Mouse (Mus musculus) left cerebral cortex, adult 18-20 months (tissue): ENCODE measurements around the gene Srrm3. TPM values are rescaled to one million over a fixed set of nuclear protein-coding genes. Genes with fewer than 3 reads are reported as not detected.

Experiments used
- microRNA-seq, 2 experiments: library from miRNA; unstranded; fragments of <30 nt; microRNA quantifications; one replicate each; pipeline ENCODE4 v1.2.0; 2021
- total RNA-seq, 2 experiments: library from RNA; stranded (reverse); gene quantifications; 2 replicates each; pipeline ENCODE4 v1.2.3; 2021

Srrm3 gene
- total RNA-seq, 2 experiments from 2014 or later, result 94.9 to 95.4 TPM

Small RNA genes within 50 kb of the gene (microRNA-seq; reads per million reads assigned to microRNA genes)
- gene Gm23268, result 0 reads per million in 2 experiments

Other genes starting within 250 kb of the Srrm3 start
- gene Ccl26, start 243.3 kb upstream of the Srrm3 start, total RNA-seq, result not detected
- under 1 TPM in 1 of 2 experiments, not detected in 1; 0.42 TPM for gene Ccl24, start 233.8 kb upstream of the Srrm3 start, total RNA-seq
- 10 to 100 TPM; 92.6 to 96.2 TPM for gene Rhbdd2, start 174.3 kb upstream of the Srrm3 start, total RNA-seq
- 10 to 100 TPM; 87.6 to 90.4 TPM for gene Por, start 136.9 kb upstream of the Srrm3 start, total RNA-seq
- 10 to 100 TPM; 18.3 to 22.4 TPM for gene Tmem120a, start 62.4 kb upstream of the Srrm3 start, total RNA-seq
- gene Styxl1, start 28.5 kb upstream of the Srrm3 start, total RNA-seq, result not detected
- gene Mdh2, start 28.4 kb upstream of the Srrm3 start, total RNA-seq, result 100 to 1,000 TPM; 431 to 433 TPM
- gene Hspb1, start 81.0 kb downstream of the Srrm3 start, total RNA-seq, result 10 to 100 TPM; 16.5 to 31.4 TPM
- 1,000 to 10,000 TPM; 1,157 to 1,215 TPM for gene Ywhag, start 127.7 kb downstream of the Srrm3 start, total RNA-seq
- 1 to 10 TPM in 1 of 2 experiments, under 1 TPM in 1; 0.79 to 1.3 TPM for gene Ssc4d, start 167.6 kb downstream of the Srrm3 start, total RNA-seq
- not detected for gene Zp3, start 173.2 kb downstream of the Srrm3 start, total RNA-seq
- gene Dtx2, start 187.9 kb downstream of the Srrm3 start, total RNA-seq, result 10 to 100 TPM in 1 of 2 experiments, 1 to 10 TPM in 1; 8.3 to 10.2 TPM
- gene Upk3b, start 231.6 kb downstream of the Srrm3 start, total RNA-seq, result not detected
- under 1 TPM in 1 of 2 experiments, not detected in 1; 0.75 TPM for gene Upk3bl, start 247.6 kb downstream of the Srrm3 start, total RNA-seq